Mouse (Mus musculus) limb, embryonic 14.5 days (tissue): ENCODE results near the gene Il1rl1. TPM values are rescaled to one million over a fixed set of nuclear protein-coding genes. Genes with fewer than 3 reads are reported as not detected.

Experiments
- ATAC-seq: fragments of 200-750 bp; cut with Nextera tagmentation; 2 replicates; pipeline ENCODE4 v1.8.0; 2017; ENCODE audit warnings: low read depth, moderate number of reproducible peaks, moderate TSS enrichment; ENCODE audit not compliant: low FRiP score
- DNase-seq: peaks from one replicate; pipeline ENCODE4 v3.0.0-alpha.2; 2015; ENCODE audit warnings: low spot score
- H3K27ac ChIP-seq: fragments of 300-500 bp; sonication (generic); replicated peaks from 2 replicates; pipeline ENCODE4 v1.5.1; 2014; ENCODE audit warnings: low read depth, mild to moderate bottlenecking, low read length, moderate library complexity, mixed read lengths
- H3K27me3 ChIP-seq: fragments of 300-500 bp; sonication (generic); 2 replicates; pipeline ENCODE4 v1.6.1; 2014; ENCODE audit warnings: low read length, mixed read lengths; ENCODE audit not compliant: control insufficient read depth, insufficient read depth
- H3K36me3 ChIP-seq: fragments of 300-500 bp; sonication (generic); 2 replicates; pipeline ENCODE4 v1.6.1; 2014; ENCODE audit warnings: mild to moderate bottlenecking, low read length, moderate library complexity, mixed read lengths; ENCODE audit not compliant: control insufficient read depth, insufficient read depth
- H3K4me1 ChIP-seq: fragments of 300-500 bp; sonication (generic); 2 replicates; pipeline ENCODE4 v1.6.1; 2014; ENCODE audit warnings: antibody characterized with exemption, low read length, mixed read lengths; ENCODE audit not compliant: control insufficient read depth, insufficient read depth
- H3K4me2 ChIP-seq: fragments of 300-500 bp; sonication (generic); replicated peaks from 2 replicates; pipeline ENCODE4 v1.6.1; 2014; ENCODE audit warnings: low read depth, mild to moderate bottlenecking, low read length, moderate library complexity; ENCODE audit not compliant: severe bottlenecking
- H3K4me3 ChIP-seq: fragments of 300-500 bp; sonication (generic); replicated peaks from 2 replicates; pipeline ENCODE4 v1.5.1; 2014; ENCODE audit warnings: low read length
- H3K9ac ChIP-seq: fragments of 300-500 bp; sonication (generic); 2 replicates; pipeline ENCODE4 v1.6.1; 2014; ENCODE audit warnings: mild to moderate bottlenecking, low read depth, low read length, moderate library complexity; ENCODE audit not compliant: severe bottlenecking
- H3K9me3 ChIP-seq: fragments of 300-500 bp; sonication (generic); 2 replicates; pipeline ENCODE4 v1.6.1; 2016; ENCODE audit warnings: low read length; ENCODE audit not compliant: control insufficient read depth
- POLR2A ChIP-seq: fragments of 200-500 bp; IDR thresholded peaks from 2 replicates; pipeline ENCODE4 v1.8.0; 2012; ENCODE audit warnings: inconsistent platforms, mild to moderate bottlenecking, moderate library complexity, borderline replicate concordance; ENCODE audit not compliant: insufficient read depth, insufficient read length; ENCODE audit errors: extremely low read depth
- WGBS: fragments of 180-500 bp; shearing (Covaris S2); extraction: QIAGEN DNeasy Blood & Tissue Kit; methylation state at CpG from one replicate; pipeline ENCODE4 v1.1.7; 2014; 5-methylcytosine and 5-hydroxymethylcytosine counted together
- polyA plus RNA-seq, 2 experiments: library from polyadenylated mRNA; depleted of rRNA in 1 of 2; stranded (reverse) in 1 of 2; unstranded in 1 of 2; fragments of >200 nt; fragmentation: Nextera tagmentation in 1 of 2; extraction: Ambion mirVana in 1 of 2; gene quantifications; 2 replicates each; pipeline versions ENCODE4 v1.2.1 to v1.2.3; 2012 to 2014

Gene Il1rl1
- polyA plus RNA-seq, 2 experiments = 3.5 to 5.2 TPM

DNA sequence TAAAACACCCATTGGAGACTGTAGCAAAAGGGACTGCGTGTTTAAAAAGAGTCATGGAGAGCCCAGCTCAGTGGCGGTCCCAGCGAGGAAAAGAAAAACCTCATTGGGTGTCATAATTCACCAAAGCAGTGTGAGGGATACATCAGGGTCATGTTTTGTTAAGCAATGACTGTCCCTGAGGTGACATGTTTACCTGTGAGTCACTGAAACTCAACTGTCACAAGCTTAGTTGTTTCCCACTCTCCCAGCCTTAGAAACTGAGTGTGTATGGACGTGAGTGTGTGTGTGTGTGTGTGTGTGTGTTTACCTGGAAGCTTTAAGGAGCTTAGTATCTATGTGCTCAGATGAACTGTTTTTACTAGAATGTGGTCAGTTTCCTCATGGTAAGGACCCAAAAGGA lies 37.9 kb downstream of the Il1rl1 start:
- Histone ChIP-seq H3K36me3 (no peaks in the 10 kb centered on the region), H3K4me1 (no peaks in the 10 kb centered on the region), H3K27ac (no peak overlapping the region), H3K4me2 (no peak overlapping the region), H3K9me3 (no peaks in the 10 kb centered on the region), H3K27me3 (no peaks in the 10 kb centered on the region), H3K4me3 (no peak overlapping the region), H3K9ac (no peak overlapping the region)
- DNase-seq (no peak), ATAC-seq (no peak)
- WGBS = 87% methylated on average over 4 of the region's 4 CpGs
- no peak for TF ChIP-seq POLR2A

DNA sequence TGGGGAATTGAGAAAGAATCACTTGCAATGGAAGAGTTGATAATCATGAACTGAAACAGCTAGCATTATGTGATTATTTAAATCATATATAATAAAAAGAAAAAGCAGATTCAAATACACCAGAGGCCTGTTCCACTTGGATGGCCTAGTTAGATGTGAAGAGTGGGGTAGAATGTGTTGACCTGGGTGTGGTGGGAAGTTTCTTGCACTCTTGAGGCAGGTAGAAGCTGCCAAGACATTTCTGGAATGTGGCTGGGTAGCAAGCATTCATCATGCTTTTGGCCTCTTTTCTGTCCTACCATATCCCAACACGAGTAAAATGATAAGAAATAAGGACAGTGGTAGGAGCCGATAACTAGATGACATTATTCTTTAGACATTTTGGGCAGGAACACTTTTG lies 39.4 kb downstream of the Il1rl1 start:
- Histone ChIP-seq H3K27me3 (no peaks in the 10 kb centered on the region), H3K4me1 (no peaks in the 10 kb centered on the region), H3K27ac (no peak overlapping the region), H3K4me2 (no peak overlapping the region), H3K4me3 (no peak overlapping the region), H3K36me3 (no peaks in the 10 kb centered on the region), H3K9me3 (no peaks in the 10 kb centered on the region), H3K9ac (no peak overlapping the region)
- no peak for DNase-seq
- WGBS = 83% methylated on average over 2 of the region's 2 CpGs
- no peak for ATAC-seq
- TF ChIP-seq POLR2A = no peak

DNA sequence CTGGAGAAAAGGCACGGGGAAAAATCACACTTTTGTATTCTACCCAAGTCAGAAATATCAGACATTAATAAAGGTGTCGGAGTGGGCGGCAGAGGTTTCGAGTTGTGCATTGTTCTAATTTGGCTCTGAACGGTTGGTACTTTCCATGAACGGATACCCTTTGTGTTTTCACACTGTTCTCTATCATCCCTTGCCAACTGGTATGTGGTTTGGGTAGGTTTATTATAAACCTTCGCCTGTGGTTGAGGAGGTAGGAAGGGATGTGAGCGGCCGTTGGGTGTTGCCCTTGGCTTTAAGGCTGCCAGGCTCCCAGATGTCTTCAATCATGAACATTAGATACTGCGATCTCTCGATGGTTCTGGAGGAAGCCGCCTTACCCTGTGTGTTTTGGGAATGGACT lies 40.5 kb downstream of the Il1rl1 start:
- no peak for ATAC-seq

DNA sequence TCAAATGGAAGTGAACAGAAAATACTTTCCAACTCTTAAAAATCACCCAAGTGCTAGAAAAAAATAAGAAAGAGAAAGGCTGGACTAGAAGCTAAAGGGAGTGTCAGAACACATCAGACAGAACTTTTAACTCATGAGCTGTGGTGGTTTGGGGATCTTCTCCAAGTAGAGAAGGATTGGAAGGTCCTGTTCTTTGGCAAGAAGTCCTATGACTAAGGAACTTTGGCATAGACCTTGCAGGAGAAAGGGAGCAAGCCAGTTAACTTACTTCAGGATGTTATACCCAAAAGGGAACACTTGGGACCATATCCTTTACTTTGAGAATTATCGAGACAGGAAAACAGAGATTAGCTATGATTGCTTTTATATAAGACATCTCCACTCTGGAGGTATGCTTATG lies 43.0 kb downstream of the Il1rl1 start:
- no peak for TF ChIP-seq POLR2A
- no peaks in the 10 kb centered on the region for H3K4me1 ChIP-seq
- WGBS = 97% methylated on average over 1 of the region's 1 CpGs
- no peaks in the 10 kb centered on the region for H3K27me3 ChIP-seq
- H3K36me3 ChIP-seq = no peaks in the 10 kb centered on the region
- H3K4me3 ChIP-seq = no peak overlapping the region
- H3K27ac ChIP-seq = no peak overlapping the region
- no peak for ATAC-seq
- no peak overlapping the region for H3K9ac ChIP-seq
- DNase-seq = no peak
- no peaks in the 10 kb centered on the region for H3K9me3 ChIP-seq
- H3K4me2 ChIP-seq = no peak overlapping the region

More for the DNA sequence above, 40.5 kb downstream of the Il1rl1 start:
- Histone ChIP-seq H3K9ac (no peak overlapping the region), H3K4me2 (no peak overlapping the region), H3K4me1 (no peaks in the 10 kb centered on the region), H3K36me3 (no peaks in the 10 kb centered on the region), H3K27ac (no peak overlapping the region), H3K4me3 (no peak overlapping the region), H3K27me3 (no peaks in the 10 kb centered on the region), H3K9me3 (no peaks in the 10 kb centered on the region)
- no peak for TF ChIP-seq POLR2A
- WGBS = 85% methylated on average over 12 of the region's 12 CpGs
- DNase-seq = no peak

DNA sequence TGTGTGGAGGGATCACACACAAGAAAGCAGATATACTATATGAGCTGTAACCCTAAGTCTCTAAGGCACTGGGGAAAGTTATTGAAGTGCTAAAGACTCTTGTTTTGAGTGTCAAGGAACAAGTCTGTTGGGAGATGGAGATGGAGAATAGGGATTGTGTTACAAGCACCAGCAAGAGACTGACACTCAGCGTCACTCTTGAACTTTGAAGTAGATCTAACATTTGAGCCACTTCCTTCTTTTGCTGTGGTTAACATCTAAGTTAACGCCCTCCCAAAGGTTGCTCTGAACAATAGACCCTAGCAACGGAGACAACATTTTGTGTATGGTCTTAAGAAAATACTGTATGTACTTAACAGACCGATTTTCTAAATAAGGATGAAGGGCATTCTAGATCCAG lies 44.3 kb downstream of the Il1rl1 start:
- no peak for ATAC-seq
- no peak for DNase-seq
- Histone ChIP-seq H3K4me2 (no peak overlapping the region), H3K4me3 (no peak overlapping the region), H3K9ac (no peak overlapping the region), H3K9me3 (no peaks in the 10 kb centered on the region), H3K27ac (no peak overlapping the region), H3K27me3 (no peaks in the 10 kb centered on the region), H3K4me1 (no peaks in the 10 kb centered on the region), H3K36me3 (no peaks in the 10 kb centered on the region)
- WGBS = 78% methylated on average over 4 of the region's 4 CpGs
- TF ChIP-seq POLR2A = no peak

DNA sequence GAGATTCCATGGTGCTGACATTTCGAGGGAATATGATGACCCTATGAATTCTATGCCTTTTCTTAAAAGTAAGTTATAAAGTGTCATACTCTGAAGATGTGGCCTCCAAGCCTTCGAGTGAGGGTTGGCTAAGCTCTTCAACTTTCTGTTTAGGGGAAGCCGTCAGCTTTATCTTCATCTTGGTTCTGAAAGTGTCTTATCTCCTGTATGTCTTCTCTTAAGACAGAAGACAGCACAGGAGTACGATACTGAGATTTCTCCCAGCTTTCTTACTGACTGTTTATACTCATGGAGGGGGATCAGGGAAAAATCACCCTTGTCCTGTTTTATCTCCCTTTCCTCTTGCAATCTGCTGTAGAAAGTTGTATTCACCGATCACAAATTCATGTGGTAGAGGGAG lies 45.0 kb downstream of the Il1rl1 start:
- Histone ChIP-seq H3K4me1 (no peaks in the 10 kb centered on the region), H3K9me3 (no peaks in the 10 kb centered on the region), H3K36me3 (no peaks in the 10 kb centered on the region), H3K27ac (no peak overlapping the region), H3K4me2 (no peak overlapping the region), H3K4me3 (no peak overlapping the region), H3K27me3 (no peaks in the 10 kb centered on the region), H3K9ac (no peak overlapping the region)
- no peak for DNase-seq
- TF ChIP-seq POLR2A = no peak
- ATAC-seq = no peak
- WGBS = 93% methylated on average over 5 of the region's 5 CpGs
